Mouse (Mus musculus) brown adipose tissue, adult 24 weeks (tissue): ENCODE data around the gene Cep55. TPM values are rescaled to one million over a fixed set of nuclear protein-coding genes. Genes with fewer than 3 reads are reported as not detected.

Experiments used
- H3K27ac ChIP-seq: fragments of 200-500 bp; replicated peaks from 2 replicates; pipeline ENCODE4 v1.5.1; 2012; ENCODE audit warnings: low read depth, mild to moderate bottlenecking, low read length
- H3K4me1 ChIP-seq: fragments of 200-500 bp; 2 replicates; pipeline ENCODE4 v1.6.1; 2012; ENCODE audit warnings: low read length, mixed read lengths; ENCODE audit not compliant: control insufficient read depth, insufficient read depth, insufficient read length
- H3K4me3 ChIP-seq: fragments of 200-500 bp; 2 replicates; pipeline ENCODE4 v1.5.1; 2012; ENCODE audit warnings: low read depth, mild to moderate bottlenecking, low read length, moderate library complexity; ENCODE audit not compliant: insufficient read depth
- polyA plus RNA-seq: library from polyadenylated mRNA; stranded (reverse); fragments of >200 nt; gene quantifications from 2 replicates; pipeline ENCODE4 v1.2.4, GENCODE M21; 2012; ENCODE audit not compliant: missing spikeins, insufficient read depth, insufficient read length

Gene Cep55
- polyA plus RNA-seq = not detected in 2 replicates

GRCm38 (mm10) chr19:38054720-38055192, at the start of gene Cep55:
Cep55 (plus strand) TSS chr19:38055011.
- Histone ChIP-seq H3K27ac (0 out of 2 replicates have a peak within 1 kb of the TSS, but pooled peaks have one; percentile 26), H3K4me1 (no peaks in the 10 kb centered on the region), H3K4me3 (peak within 1 kb of the TSS; percentile 85)

- Histone ChIP-seq H3K4me1 (peaks cover 4% of the 10 kb centered on the region), H3K27ac (peak overlapping the region; percentile 72), H3K4me3 (no peak overlapping the region)
Observed at GRCm38 (mm10) chr19:38011379-38011778, 43.4 kb upstream of the Cep55 start.

GRCm38 (mm10) chr19:38014443-38014842, 40.4 kb upstream of the Cep55 start:
- Histone ChIP-seq H3K4me3 (no peak overlapping the region), H3K27ac (no peak overlapping the region), H3K4me1 (peaks cover 4% of the 10 kb centered on the region)

DNA sequence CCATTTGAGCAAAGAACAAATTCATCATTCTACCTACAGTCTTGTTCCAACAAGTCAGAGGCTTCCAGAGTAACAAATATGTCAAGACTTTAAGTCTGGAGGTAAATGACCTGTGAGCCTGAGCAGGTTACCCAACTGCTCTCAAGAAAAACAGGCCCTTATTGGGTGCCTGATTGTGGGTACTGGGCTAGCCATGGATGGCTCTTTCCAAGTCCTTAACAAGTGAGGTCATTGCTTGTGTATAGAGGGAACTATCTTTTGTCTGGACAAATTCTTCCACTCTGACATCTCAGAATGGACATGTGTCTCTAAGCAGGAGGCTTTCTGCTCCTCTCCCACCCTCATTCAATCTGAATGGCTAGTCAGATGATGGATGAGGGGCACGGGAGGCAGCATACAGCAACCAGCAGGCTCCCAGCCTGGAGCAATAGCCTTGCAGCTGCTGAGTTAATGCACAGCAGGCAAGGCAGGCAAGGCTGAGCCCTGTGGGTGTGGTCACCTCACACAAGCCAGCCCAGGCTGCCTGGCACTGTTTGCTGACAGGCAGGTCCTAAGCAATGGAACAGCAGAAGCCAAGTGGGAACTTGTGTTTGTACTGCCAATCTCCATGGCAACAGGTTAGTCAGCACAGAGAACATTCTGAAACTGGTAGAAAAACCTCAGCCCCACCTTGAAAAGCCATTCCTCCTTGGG, 39.5 kb upstream of the Cep55 start:
- no peak overlapping the region for H3K27ac ChIP-seq
- H3K4me1 ChIP-seq = peaks cover 4% of the 10 kb centered on the region
- no peak overlapping the region for H3K4me3 ChIP-seq

DNA sequence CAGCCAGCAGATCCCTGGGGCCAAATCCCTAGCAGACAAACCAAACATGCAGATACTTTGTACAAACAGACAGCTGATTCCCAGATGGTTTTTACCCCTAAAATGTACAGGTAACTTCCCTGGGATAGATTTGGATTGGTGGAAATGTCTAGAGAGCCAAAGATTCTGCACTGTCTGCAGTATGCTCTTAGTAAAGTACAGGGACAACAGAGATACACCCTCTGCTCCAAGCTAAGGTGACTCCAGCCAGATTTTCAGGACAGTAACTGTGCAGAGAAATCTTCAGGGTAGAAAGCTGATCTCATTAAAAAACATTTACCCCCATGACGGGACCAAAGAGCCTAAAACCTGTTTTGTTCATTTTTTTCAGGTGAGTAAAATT, 38.9 kb upstream of the Cep55 start:
- Histone ChIP-seq H3K27ac (no peak overlapping the region; the same call in 1 of the 2 replicates), H3K4me1 (peaks cover 4% of the 10 kb centered on the region), H3K4me3 (no peak overlapping the region)

GRCm38 (mm10) chr19:38022710-38023109, 32.1 kb upstream of the Cep55 start:
- no peak overlapping the region for H3K4me3 ChIP-seq

DNA sequence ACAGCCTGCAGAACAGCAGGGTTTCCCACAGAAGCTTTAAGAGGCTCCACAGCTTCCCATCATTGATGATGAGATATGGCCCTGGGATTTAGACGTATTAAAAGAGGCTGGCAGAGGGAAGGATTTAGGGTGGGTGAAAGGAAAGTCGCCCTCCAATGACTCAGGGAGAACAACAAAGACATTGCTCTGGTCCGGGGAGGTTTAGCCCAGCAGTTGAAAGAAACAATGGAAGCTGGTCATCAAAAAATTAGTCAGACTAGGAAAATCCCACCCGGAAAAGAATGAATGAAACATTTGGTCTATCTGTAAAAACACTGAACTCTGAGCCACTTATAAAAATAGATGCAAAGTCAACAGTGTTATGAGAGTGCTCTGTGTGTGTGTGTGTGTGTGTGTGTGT, 31.2 kb upstream of the Cep55 start:
- Histone ChIP-seq H3K4me1 (peaks cover 17% of the 10 kb centered on the region), H3K27ac (no peak overlapping the region), H3K4me3 (no peak overlapping the region)

More at GRCm38 (mm10) chr19:38022710-38023109, 32.1 kb upstream of the Cep55 start:
- H3K27ac ChIP-seq = no peak overlapping the region
- peaks cover 16% of the 10 kb centered on the region for H3K4me1 ChIP-seq

DNA sequence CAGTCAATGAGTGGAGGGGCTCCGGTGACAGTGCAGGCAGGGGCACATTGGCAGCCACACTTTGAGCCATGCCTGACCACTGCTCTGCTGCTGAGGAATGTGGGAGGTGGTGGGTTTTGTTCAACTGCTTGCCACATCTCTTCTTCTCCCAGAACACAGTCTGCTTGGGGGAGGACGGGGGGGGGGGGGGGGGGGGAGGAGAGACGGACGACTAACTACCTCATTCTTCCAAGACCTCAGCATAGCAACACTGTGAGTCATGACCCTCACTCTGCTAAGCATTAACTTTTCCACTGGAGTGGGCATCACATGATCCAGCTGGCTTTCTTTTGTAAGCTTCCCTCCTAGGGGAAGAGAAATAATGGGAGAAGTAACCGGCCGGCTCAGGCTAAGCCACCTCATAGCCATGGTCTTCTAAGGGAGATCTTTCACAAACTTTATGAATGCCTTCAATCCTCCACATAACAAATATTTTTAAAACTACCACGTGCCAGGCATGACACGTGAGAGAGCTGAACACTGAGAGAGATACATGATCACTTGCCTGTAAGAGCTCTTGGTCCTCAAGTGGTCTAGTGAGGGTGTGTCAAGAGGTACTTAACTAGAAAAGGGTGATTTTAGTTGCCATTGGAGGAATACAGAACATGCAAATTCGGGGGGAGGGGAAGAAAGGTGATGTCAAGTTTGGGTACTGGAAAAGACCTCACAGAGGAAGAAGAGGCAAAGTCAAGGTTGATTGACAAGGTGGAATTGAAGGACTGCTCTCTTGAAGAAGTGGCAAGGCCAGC, 29.4 kb upstream of the Cep55 start:
- Histone ChIP-seq H3K4me3 (no peak overlapping the region), H3K4me1 (peaks cover 24% of the 10 kb centered on the region), H3K27ac (peak overlapping the region; percentile 69)

DNA sequence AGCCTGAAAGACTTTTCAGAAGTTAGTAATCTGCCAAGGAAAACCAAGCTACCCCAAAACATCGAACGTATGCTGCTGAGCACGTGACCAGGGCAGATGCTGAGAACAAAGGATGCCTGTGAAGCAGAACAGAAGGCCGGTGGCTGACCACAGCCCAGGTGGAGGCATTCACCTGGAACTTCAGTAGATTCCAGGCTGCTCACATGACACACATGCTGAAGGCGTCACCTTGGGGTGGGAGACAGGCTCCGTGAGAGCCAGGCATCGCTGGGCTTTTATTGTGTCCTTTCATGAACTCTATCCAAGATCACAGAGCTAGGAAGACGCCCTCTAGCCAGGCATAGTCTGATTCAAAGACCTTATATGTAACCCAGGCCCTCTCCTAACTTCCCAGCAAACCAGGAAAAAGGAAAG, 28.6 kb upstream of the Cep55 start:
- no peak overlapping the region for H3K4me3 ChIP-seq
- peaks cover 27% of the 10 kb centered on the region for H3K4me1 ChIP-seq
- peak overlapping the region; percentile 69 for H3K27ac ChIP-seq

GRCm38 (mm10) chr19:38027389-38027788, 27.4 kb upstream of the Cep55 start:
- Histone ChIP-seq H3K4me3 (no peak overlapping the region), H3K4me1 (peaks cover 27% of the 10 kb centered on the region), H3K27ac (0 out of 2 replicates have a peak overlapping the region, but pooled peaks have one; percentile 3)

- Histone ChIP-seq H3K4me1 (peaks cover 27% of the 10 kb centered on the region), H3K27ac (peak overlapping the region; percentile 56), H3K4me3 (no peak overlapping the region)
Observed at GRCm38 (mm10) chr19:38027881-38028521, 26.8 kb upstream of the Cep55 start.

DNA sequence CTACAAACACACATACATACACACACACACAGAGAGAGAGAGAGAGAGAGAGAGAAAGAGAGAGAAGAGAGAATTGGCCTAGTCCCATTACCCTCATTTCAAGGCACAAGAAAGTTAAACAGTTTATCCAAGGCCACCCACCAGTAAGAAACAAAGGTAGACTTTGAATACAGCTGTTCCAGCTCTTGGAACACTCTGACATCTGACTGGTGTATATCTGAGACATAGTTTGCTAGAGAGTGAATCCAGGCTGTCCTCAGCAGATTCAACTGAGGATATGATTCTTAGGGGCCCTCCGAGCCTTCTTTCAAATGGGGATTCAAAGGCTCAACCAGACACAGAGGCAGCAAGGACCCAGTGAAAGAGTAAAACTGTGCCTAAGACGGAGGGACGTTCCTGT, 25.5 kb upstream of the Cep55 start:
- H3K27ac ChIP-seq = peak overlapping the region; percentile 77
- H3K4me1 ChIP-seq = peaks cover 27% of the 10 kb centered on the region
- no peak overlapping the region for H3K4me3 ChIP-seq

DNA sequence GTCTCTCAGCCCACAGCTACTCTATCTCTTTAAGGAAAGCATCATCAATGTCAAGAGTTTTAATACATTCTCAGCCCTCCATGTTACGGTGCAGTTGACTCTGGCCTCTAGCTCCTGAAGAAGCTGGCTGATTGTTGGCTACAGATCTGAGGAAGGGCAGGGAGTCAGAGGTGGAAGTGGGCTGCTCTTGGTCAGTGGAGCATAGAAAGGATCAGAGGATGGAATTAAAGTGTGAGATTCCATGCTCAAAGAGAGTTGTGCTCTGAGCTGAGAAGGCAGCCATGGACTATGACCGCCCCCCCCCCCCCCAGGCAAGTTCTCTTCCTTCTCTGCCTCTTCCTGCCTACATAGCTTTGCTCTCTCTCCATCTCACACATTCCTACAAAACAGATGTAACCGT, 24.9 kb upstream of the Cep55 start:
- peaks cover 24% of the 10 kb centered on the region for H3K4me1 ChIP-seq
- H3K27ac ChIP-seq = peak overlapping the region; percentile 77; the same call in 1 of the 2 replicates
- no peak overlapping the region for H3K4me3 ChIP-seq

DNA sequence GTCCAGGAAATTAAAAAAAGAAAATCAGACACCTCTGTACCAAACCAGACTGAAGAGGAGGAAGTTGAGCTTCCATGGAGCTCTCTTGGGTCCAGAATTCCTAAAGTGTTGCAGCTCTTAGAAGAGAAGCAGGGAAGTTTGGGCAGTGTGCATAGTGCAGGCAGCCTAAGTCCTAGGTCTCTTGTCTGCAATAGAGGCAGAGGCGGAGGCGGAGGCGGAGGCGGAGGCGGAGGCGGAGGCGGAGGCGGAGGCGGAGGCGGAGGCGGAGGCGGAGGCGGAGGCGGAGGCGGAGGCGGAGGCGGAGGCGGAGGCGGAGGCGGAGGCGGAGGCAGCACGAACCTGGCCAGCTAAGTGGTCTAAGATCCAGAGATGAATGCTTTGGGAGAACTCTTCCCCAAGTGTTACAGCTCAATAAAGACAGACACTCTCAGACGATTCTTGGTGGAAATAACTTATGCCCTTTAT, 24.1 kb upstream of the Cep55 start:
- Histone ChIP-seq H3K4me3 (no peak overlapping the region), H3K27ac (no peak overlapping the region), H3K4me1 (peaks cover 21% of the 10 kb centered on the region)

DNA sequence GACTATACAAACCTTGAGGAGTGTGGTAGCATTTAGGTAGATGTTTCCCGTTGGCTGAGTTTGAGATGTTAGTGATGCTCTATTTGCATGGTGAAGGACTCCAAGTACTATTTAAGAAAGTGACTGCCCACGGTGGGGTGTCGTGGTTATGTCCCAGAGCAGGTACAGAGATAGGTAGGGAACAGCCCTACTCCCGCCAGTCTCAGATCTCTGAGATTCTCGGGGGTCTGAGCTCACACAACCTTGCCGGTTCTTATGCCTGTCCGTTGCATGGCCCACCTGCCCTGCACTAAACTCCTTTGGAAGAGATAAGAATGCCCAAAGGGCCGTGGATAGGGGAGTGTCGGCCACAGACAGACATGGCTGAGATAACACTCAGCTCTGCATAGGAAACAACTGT, 23.7 kb upstream of the Cep55 start:
- Histone ChIP-seq H3K4me1 (peaks cover 17% of the 10 kb centered on the region), H3K27ac (no peak overlapping the region), H3K4me3 (no peak overlapping the region)
